Mouse (Mus musculus): ENCODE measurements around the gene Vmn2r13. TPM values are rescaled to one million over a fixed set of nuclear protein-coding genes. Genes with fewer than 3 reads are reported as not detected.

The Vmn2r13 gene
- polyA plus RNA-seq, 1 experiment from 2014 or later = not detected

Other genes with a start within 250 kb of the Vmn2r13 start
- gene Vmn2r10, start 185.7 kb downstream of the Vmn2r13 start, polyA plus RNA-seq (2014; fragmentation: Nextera tagmentation; extraction: Ambion mirVana) = not detected in 2 replicates
- gene Vmn2r11, start 132.6 kb downstream of the Vmn2r13 start, polyA plus RNA-seq (2014; fragmentation: Nextera tagmentation; extraction: Ambion mirVana) = not detected in 2 replicates
- not detected in 2 replicates for gene Vmn2r12, start 94.2 kb downstream of the Vmn2r13 start, polyA plus RNA-seq (2014; fragmentation: Nextera tagmentation; extraction: Ambion mirVana)
- gene Vmn2r14, start 32.5 kb upstream of the Vmn2r13 start, polyA plus RNA-seq (2014; fragmentation: Nextera tagmentation; extraction: Ambion mirVana) = not detected in 2 replicates
- gene Vmn2r15, start 105.4 kb upstream of the Vmn2r13 start, polyA plus RNA-seq (2014; fragmentation: Nextera tagmentation; extraction: Ambion mirVana) = not detected in 2 replicates
- gene Vmn2r16, start 138.0 kb upstream of the Vmn2r13 start, polyA plus RNA-seq (2014; fragmentation: Nextera tagmentation; extraction: Ambion mirVana) = not detected in 2 replicates
- gene Vmn2r17, start 227.5 kb upstream of the Vmn2r13 start, polyA plus RNA-seq (2014; fragmentation: Nextera tagmentation; extraction: Ambion mirVana) = not detected in 2 replicates

Measured in forebrain, embryonic 11.5 days (tissue).